Mouse (Mus musculus): ENCODE measurements around the gene Trp53rkb. TPM values are rescaled to one million over a fixed set of nuclear protein-coding genes. Genes with fewer than 3 reads are reported as not detected.

Gene Trp53rkb
- total RNA-seq, 2 experiments from 2014 or later, result 1.9 to 2.2 TPM

GRCm38 (mm10) chr2:166793542-166794214 lies 1.3 kb downstream of the Trp53rkb start:
- DNase-seq, result peak; percentile 91 to 96

- DNase-seq, result no peak
These were observed 7.5 kb downstream of the Trp53rkb start for GRCm38 (mm10) chr2:166799615-166800472.

DNA sequence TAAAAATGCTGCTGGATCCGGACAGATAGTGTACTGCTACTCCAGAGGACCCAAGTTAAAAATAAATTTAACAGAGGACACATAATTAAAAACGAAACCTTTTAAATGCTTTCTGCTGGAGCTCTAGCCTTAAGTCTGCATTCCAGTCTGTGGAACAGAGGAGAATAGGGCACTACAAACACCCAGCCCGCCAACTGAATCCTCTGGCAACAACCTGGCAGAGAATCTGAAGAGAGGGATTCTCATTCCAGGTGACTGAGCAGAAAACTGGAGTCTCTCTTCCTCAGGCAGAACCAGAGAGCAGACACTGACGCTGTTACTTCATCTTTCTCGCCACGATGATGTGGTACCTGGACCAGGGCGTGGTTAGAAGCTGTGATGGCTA lies 8.1 kb downstream of the Trp53rkb start:
- no peak for DNase-seq

DNA sequence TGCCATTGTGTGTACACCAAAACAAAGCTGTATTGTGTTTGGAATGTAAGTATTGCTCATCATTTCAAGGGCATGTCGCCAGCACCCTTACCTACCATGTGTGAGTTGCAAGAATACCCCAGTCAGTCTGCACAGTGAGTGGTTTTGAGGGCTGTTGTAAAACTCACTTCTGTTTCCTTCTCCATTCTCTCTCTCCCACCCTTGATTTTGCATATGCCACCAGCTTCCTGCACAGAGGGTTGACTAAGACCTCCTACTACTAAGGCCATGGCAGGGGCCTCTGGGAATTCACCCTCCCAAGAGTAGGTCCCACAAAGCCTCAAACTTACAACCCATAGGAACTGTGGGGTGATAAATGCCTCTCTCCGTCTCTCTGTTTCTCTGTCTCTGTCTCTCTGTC lies 9.1 kb downstream of the Trp53rkb start:
- no peak for DNase-seq

DNA sequence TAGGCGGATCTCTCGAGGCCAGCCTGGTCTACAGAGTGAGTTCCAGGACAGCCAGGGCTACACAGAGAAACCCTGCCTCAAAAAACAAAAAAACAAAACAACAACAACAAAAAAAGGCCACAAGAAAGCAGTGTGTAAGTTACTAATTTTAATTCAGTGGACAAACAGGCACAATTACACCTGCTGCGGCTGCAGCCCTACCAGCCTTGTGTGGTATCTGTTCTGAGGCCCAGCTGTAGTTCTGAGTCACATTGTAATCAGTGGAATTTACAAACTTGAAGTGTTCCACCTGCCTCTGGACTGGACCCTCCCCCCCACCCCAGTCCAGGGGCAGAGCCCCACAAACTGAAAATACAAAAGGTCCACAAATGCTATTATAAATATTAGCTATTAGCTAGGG lies 11.0 kb downstream of the Trp53rkb start:
- no peak for DNase-seq

- peak; percentile 90 to 93 for DNase-seq
These were observed 13.2 kb downstream of the Trp53rkb start, which contains the start of gene Arfgef2 for GRCm38 (mm10) chr2:166805250-166806172. Gene Arfgef2 (plus strand): TSS chr2:166805588.

GRCm38 (mm10) chr2:166806173-166806705 lies 13.9 kb downstream of the Trp53rkb start:
- no peak for DNase-seq

GRCm38 (mm10) chr2:166806813-166807212 lies 14.5 kb downstream of the Trp53rkb start:
- DNase-seq, result no peak

DNA sequence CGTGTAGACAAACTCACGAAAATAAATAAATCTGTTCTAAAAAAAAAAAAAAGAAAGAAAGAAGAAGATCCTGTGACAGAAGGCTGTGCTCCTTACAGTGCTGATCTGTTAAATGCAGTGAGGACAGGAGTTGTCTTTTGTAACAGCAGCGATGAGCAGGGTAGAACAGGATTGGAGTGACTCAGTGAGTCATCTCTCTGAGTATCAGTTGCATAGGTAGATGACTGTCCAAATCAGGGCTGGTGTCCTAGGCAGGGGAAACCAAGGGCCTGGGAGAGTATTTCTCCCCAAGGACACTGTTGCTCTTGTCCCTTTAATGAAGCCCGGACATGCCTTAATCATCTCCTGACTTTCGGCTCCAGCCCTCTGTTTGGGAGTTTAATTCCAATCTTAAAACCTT lies 17.2 kb downstream of the Trp53rkb start:
- DNase-seq, result no peak

DNA sequence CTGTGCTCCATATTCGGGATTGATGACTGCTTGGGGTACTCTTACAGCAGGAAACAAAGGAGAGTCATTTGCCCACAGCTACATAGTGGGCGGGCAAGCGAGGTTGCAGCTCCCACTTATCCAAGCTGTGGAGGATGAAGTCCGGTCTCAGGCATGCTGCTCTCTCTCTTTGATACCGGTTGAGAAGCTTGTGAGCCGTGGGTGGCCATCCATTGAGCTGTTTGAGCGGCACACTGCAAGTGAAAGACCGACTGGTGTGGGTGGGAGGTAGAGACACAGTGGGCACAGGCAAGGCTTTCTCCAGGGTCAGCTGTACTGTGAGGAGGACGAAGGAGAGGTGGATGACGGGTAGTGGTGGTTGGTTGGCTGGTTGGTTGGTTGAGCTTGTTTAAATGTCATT lies 18.5 kb downstream of the Trp53rkb start:
- DNase-seq, result no peak

GRCm38 (mm10) chr2:166818463-166819143 lies 26.3 kb downstream of the Trp53rkb start:
- no peak for DNase-seq

DNA sequence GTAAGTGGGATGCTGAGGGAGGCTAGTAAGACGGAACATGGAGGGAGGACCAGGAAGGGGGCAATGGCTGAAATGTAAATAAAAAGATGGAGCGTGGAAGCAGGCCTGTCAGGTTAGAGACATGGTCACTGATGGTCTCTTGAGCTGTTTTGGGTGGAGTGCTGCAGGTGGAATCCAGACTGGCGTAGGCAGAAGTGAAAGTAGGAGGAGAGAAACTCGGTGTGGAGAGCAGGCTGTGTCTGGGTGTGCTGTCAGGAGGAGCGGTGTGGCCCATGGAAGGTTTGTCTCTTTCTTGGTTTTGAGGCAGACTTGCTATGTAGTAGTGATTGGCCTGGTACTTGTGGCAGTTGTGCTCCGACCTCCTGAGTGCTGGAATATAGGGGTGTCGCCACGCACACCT lies 27.5 kb downstream of the Trp53rkb start:
- DNase-seq, result no peak

- no peak for DNase-seq
These were observed 28.5 kb downstream of the Trp53rkb start for GRCm38 (mm10) chr2:166820844-166821243.

GRCm38 (mm10) chr2:166821406-166821805 lies 29.1 kb downstream of the Trp53rkb start:
- DNase-seq, result no peak

DNA sequence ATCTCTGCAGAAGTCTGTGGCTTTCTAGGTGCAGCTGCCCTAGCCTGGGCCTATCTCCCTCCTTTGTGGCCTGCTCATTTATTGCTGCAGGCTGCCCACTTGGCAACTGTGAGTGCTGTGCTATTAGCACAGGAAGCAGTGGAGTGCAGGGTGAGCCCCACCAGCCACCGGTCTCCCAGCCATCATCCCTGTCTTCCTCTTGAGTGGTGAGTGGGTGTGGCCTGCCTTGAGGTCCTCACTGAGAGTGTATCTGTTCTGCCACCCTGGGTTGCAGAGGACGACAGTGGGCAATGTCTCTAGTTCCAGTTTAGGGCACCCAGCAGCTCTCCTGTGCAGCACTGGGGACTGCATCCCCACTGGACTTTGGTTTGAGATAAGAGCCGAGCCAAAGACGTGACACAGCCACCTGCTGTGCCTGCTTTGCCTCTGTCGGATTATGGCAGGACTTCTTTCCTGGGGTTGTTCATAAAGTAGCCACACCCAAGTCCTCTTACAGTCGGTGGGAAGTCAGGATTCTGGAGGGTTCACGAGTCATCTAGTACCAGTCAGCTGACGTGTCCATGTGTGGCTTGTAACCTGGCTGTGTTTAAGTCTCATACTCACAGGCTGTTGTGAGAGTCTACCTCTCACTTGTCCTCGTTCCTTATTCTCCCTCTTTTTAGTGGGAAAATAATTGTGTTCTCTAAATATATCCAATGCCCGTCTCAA lies 29.9 kb downstream of the Trp53rkb start:
- DNase-seq, result no peak

DNA sequence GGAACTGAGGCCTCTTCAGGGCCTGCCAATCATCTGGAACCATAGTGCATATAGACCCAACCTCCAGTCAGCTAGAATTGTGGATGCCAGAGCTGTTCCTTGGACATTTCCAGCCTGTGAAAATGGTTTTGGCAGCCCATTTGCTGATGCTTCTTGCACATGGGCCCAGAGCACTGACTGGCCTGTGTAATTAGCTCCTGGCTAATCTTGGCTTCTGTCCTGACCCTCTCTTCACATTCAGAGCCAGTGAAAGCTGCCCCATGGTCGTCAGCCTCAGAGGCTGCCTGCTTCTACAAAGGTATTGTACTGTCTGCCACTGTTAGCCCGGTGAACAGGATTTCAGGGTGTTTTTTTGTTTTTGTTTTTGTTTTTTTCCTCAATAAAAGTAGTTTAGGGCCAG lies 30.6 kb downstream of the Trp53rkb start:
- no peak for DNase-seq

GRCm38 (mm10) chr2:166824386-166824785 lies 32.1 kb downstream of the Trp53rkb start:
- DNase-seq, result no peak

DNA sequence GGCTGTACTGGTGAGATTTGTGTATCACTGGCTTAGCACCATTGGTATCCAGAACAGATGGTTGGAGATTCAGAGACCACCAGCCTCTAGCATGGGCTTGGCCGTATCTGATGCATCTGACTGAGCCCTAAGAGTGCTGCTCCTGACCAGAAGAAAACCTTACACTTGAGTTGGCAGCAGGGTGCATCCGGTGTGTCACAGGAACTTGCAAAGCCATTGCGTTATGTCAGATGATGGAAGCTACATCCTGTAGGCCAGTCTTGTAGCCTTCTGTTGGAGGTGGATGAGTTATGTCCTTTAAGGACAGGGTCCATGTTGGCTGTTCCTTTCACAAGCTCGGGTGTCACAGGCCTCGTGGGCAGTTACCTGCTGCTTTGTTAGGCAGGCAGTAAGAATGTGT lies 32.7 kb downstream of the Trp53rkb start:
- DNase-seq, result no peak

DNA sequence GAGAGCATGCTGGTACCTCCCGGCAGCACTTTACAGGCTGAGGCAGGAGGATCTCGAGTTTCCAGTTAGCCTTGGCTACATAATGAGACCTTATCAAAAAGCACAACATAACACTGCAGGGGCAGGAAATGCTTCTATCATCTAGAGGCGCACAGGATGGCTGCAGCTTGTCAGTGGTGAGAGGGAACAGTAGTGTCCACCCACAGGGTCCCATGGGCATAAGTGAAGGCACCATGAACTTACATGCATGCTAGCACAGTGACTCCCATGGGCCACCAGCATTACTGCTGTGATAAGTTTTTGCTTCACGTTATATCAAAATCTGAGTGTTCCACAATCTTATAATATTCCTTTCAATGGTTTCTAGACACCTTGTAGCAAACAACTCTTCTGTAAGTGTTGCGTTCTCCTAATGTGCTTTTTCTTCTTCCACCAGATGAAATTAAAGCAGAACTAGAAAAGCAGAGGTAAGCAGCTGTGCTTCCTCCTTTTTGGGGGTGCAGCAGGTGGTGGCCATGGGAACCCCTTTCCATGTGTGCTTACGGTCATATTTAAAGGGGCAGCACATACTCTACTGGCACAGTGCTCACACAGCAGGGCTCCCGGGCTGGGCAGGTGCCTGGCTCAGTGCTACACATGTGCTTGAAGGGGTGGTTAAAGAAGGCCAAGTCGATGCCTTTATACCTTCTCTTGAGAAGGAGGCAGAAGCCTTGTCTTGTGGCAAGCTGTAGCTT lies 34.3 kb downstream of the Trp53rkb start:
- peak in 1 of 2 experiments; percentile 23 for DNase-seq

- DNase-seq, result no peak
These were observed 36.0 kb downstream of the Trp53rkb start for GRCm38 (mm10) chr2:166828306-166828705.

Data from heart, adult 18-20 months (tissue).